Mouse (Mus musculus): ENCODE results near the gene Elovl5.

Gene Elovl5

GRCm38 (mm10) chr9:77954981-77955380, 37.8 kb downstream of the Elovl5 start:
- DNase-seq (ENCODE audit: low spot score in 2 of 2) = no peak

GRCm38 (mm10) chr9:77955511-77955910, 38.3 kb downstream of the Elovl5 start:
- DNase-seq (ENCODE audit: low spot score in 2 of 2) = no peak

GRCm38 (mm10) chr9:77955964-77956363, 38.8 kb downstream of the Elovl5 start:
- DNase-seq (ENCODE audit: low spot score in 2 of 2) = no peak

- DNase-seq (ENCODE audit: low spot score in 2 of 2) = no peak
Measured at GRCm38 (mm10) chr9:77958327-77958726, 41.2 kb downstream of the Elovl5 start.

- DNase-seq (ENCODE audit: low spot score in 2 of 2) = no peak
Measured at GRCm38 (mm10) chr9:77959759-77960158, 42.6 kb downstream of the Elovl5 start.

- DNase-seq (ENCODE audit: low spot score in 2 of 2) = peak; percentile 17 to 56
Measured at GRCm38 (mm10) chr9:77961350-77961749, 44.2 kb downstream of the Elovl5 start.

GRCm38 (mm10) chr9:77964084-77964483, 46.9 kb downstream of the Elovl5 start:
- no peak for DNase-seq (ENCODE audit: low spot score in 2 of 2)

- no peak for DNase-seq (ENCODE audit: low spot score in 2 of 2)
Measured at GRCm38 (mm10) chr9:77965287-77965686, 48.1 kb downstream of the Elovl5 start.

- DNase-seq (ENCODE audit: low spot score in 2 of 2) = no peak
Measured at GRCm38 (mm10) chr9:77965768-77966552, 48.8 kb downstream of the Elovl5 start.

- no peak for DNase-seq (ENCODE audit: low spot score in 2 of 2)
Measured at GRCm38 (mm10) chr9:77966861-77967260, 49.7 kb downstream of the Elovl5 start.

- DNase-seq (ENCODE audit: low spot score in 2 of 2) = no peak
Measured at GRCm38 (mm10) chr9:77967584-77968163, 50.5 kb downstream of the Elovl5 start.

- DNase-seq (ENCODE audit: low spot score in 2 of 2) = no peak
Measured at GRCm38 (mm10) chr9:77969192-77969953, 52.2 kb downstream of the Elovl5 start.

GRCm38 (mm10) chr9:77979000-77979399, 61.8 kb downstream of the Elovl5 start:
- no peak for DNase-seq (ENCODE audit: low spot score in 2 of 2)

- no peak for DNase-seq (ENCODE audit: low spot score in 2 of 2)
Measured at GRCm38 (mm10) chr9:77982616-77983015, 65.5 kb downstream of the Elovl5 start.

GRCm38 (mm10) chr9:77983521-77983920, 66.4 kb downstream of the Elovl5 start:
- no peak for DNase-seq (ENCODE audit: low spot score in 2 of 2)

GRCm38 (mm10) chr9:77986153-77986795, 69.1 kb downstream of the Elovl5 start:
- DNase-seq (ENCODE audit: low spot score in 2 of 2) = peak; percentile 37 to 71

GRCm38 (mm10) chr9:77989626-77990025, 72.5 kb downstream of the Elovl5 start:
- no peak for DNase-seq (ENCODE audit: low spot score in 2 of 2)

- no peak for DNase-seq (ENCODE audit: low spot score in 2 of 2)
Measured at GRCm38 (mm10) chr9:77990278-77990677, 73.1 kb downstream of the Elovl5 start.

- DNase-seq (ENCODE audit: low spot score in 2 of 2) = no peak
Measured at GRCm38 (mm10) chr9:77991650-77992049, 74.5 kb downstream of the Elovl5 start.

- DNase-seq (ENCODE audit: low spot score in 2 of 2) = peak in 1 of 2 experiments; percentile 35
Measured at GRCm38 (mm10) chr9:77992276-77992675, 75.1 kb downstream of the Elovl5 start.

- DNase-seq (ENCODE audit: low spot score in 2 of 2) = no peak
Measured at GRCm38 (mm10) chr9:77993101-77993500, 75.9 kb downstream of the Elovl5 start.
